Mouse (Mus musculus): ENCODE results near the gene Mgat4d.

DNA sequence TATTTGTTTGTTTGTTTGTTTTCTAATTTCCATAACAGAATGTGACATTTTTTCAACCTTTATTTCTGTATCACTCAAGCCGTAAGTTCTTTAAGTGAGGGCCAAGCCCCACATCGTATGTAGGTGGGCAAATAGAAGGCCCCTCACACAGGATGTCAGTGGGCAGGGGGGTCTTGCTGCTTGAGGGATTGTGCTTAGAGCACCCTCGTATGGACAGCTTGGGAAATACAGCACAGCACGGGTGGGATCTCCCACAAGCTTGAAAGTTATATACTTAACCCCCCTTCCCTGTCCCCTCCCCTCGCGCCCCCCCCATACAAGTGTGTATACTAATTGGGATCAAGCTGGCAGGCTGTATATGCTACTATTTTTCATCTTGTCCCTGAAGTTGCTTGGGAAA lies 58.6 kb downstream of the Mgat4d start:
- no peak for TF ChIP-seq CTCF (IDR thresholded peaks at IDR 0.05; ENCODE audit: control insufficient read depth, insufficient read depth, insufficient replicate concordance, low read depth, low read length)
- TF ChIP-seq POLR2A (IDR thresholded peaks at IDR 0.05; ENCODE audit: control insufficient read depth, low read depth, low read length), result no peak

Measured in testis, adult 2 months (tissue).